Mouse (Mus musculus) mesoderm, embryonic 11.5 days (tissue): ENCODE measurements around the gene Pim2.
"Not testable (repeated sequence)": the region's sequence is repeated elsewhere in the genome, so short reads cannot be mapped to it uniquely, and the experiment has no call there.

Experiments
- DNase-seq: peaks from one replicate; pipeline ENCODE4 v3.0.0-alpha.2; 2012; ENCODE audit warnings: low read depth, low spot score

The Pim2 gene

DNA sequence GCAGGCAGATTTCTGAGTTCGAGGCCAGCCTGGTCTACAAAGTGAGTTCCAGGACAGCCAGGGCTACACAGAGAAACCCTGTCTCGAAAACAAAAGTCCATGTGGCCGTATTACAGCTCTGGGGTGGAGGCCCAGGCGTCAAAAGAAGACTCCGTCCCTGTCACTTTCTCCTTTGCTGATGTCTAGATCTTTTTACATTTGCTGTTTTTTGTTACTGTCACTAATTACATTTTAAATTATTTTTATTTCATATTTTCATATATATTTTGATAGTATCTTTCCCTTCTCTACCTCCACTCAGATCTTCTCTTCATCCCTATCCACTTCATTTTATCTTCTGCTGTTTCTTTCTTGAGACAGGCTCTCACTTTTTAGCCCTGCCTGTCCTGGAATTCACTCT, 29.7 kb downstream of the Pim2 start, which contains the start of gene Gm10491:
TSS of gene Gm10491 (minus strand) at position 101 of the 400 bp plus-strand sequence.
- no peak for DNase-seq

DNA sequence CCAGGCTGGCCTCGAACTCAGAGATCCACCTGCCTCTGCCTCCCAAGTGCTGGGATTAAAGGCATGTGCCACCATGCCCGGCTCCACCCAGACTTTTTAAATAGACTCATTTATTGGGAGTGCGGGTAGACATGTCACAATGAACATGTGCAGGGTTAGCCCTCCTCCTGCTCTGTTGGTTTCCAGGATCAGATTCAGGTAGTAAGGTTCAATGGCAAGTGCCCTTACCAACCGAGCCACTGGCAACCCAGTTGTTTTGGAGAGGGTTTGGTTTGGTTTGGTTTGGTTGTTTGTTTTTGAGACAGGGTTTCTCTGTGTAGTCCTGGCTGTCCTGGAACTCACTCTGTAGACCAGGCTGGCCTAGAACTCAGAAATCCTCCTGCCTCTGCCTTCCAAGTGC, 31.2 kb downstream of the Pim2 start, which contains the start of gene Gm10490:
TSS of gene Gm10490 (plus strand) at position 301 of the 400 bp plus-strand sequence.
- DNase-seq = not testable (repeated sequence)

DNA sequence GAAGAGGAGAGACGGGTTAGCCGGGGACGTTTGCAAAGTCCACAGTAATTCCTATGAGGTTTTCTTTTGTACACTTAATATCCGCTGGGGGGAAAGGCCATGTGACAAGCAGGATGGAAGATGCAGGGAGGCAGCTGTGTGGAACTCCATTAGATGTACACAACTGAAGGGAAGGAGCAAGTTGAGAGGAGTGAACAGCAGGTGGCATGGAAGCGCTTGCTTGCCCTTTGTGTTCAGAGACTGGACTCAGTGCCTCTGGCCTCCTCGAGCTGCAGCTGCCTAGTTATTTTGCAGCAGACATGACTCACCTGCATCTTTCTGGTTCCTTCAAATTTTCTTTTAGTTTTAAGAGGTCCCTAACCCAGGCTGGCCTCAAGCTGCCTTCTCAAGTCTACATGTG, 32.4 kb downstream of the Pim2 start:
- DNase-seq = no peak

DNA sequence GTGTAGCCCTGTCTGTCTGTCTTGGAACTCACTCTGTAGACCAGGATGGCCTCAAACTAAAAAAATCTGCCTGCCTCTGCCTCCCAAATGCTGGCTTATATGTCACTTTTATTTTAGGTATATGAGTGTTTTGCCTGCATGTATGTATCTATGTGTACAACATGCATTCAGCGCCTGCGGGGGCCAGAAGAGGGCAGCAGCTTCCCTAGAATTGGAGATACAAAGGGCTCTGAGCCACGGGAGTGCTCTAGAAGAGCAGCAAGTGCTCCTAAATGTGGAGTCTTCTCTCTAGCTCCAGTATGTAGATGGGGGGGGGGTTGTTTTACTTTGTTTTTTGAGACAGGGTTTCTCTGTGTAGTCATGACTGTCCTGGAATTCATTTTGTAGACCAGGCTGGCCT, 37.6 kb downstream of the Pim2 start:
- not testable (repeated sequence) for DNase-seq

DNA sequence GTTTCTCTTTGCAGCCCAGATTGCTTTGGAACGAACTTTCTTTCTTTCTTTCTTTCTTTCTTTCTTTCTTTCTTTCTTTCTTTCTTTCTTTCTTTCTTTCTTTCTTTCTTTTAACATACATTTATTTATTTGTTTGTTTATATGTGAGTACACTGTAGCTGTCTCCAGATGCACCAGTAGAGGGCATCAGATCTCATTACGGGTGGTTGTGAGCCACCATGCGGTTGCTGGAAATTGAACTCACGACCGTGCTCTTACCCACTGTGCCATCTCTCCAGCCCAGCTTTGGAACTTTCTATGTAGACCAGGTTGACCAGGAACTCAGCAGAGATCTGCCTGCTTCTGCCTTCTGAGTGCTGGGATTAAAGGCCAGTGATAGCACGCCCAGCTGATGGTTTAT, 39.9 kb downstream of the Pim2 start:
- DNase-seq = not testable (repeated sequence)

DNA sequence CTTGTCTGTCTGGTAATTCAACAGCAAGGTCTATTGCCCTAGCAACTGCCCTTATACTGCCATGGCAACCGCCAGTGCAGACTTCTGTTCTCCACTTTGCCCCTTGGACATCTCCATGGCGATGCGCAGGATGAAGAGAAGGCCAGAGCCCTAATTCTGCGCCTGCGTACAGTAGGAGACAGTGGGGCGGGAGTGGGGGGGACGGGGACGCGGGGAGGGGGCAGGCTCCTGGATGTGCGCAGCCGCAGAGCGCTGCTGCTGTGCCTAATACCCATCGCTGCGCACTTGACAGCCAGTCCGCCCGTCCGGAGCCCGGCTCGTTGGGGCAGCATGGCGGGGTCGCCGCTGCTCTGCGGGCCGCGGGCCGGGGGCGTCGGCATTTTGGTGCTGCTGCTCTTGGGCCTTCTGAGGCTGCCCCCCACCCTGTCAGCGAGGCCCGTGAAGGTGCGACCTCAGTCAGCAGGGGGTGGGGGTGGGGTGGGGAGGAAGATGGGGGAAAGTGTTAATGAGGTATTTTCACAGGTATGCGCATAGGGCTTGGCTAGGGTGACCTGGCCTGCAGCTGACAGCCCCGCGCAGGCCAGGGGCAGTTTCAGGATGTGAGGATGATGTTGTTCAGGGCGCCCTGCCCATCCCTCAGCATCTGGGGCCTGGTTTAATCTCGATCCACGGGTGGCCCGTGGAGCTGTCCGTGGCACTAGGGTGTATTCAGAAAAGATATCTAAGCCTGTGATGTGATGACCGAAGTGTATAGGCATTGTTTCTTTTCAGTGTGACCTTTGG, 41.7 kb downstream of the Pim2 start, which contains the start of gene Pcsk1n:
TSS of gene Pcsk1n (plus strand) at position 222 of the 783 bp plus-strand sequence.
- peak; percentile 77 for DNase-seq

DNA sequence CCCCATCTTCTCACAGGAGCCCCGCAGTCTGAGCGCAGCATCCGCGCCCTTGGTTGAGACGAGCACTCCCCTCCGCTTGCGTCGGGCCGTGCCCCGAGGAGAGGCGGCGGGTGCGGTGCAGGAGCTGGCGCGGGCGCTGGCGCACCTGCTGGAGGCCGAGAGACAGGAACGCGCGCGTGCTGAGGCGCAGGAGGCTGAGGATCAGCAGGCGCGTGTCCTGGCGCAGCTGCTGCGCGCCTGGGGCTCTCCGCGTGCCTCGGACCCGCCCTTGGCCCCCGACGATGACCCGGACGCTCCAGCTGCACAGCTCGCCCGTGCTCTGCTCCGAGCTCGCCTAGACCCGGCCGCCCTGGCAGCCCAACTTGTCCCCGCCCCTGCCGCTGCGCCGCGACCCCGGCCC, 44.0 kb downstream of the Pim2 start:
- DNase-seq = peak; percentile 17

DNA sequence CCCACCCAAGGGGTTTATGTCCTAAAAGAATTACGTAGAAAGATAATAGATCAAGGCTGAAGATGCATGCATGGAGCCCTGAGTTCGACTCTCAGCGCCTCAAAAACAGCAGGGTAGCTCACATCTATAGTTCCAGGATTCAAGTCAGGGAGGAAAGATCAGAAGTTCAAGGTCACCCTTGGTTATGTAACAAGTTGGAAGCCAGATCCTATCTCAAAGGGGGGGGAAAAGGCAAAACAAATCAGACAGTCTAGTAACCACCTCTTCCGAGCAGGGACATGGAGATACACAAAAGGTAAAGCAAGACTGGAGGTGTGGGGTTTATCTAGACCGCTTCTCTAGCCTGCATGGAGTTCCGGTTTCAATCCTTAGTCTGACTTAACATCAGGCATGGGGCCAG, 48.2 kb downstream of the Pim2 start:
- no peak for DNase-seq

DNA sequence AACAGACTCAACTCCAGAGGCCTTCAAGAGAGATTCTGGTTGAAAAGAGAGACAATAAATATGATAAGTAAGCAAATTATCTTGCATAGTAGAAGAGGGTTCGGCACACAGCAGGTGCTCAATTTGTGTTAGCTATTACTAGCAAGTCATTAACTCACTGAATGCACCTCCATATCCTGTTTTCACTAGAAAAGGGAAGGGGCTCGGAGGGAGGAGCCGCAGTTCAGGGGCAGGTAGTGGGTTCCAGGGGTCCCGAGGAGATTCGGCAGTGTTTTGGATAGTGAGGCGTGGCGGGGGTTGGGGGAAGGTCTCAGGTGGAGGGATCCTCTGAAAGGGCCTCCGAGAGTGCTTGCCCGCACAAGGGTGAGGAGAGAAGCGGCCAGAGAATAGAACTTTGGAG, 49.1 kb downstream of the Pim2 start:
- DNase-seq = no peak

DNA sequence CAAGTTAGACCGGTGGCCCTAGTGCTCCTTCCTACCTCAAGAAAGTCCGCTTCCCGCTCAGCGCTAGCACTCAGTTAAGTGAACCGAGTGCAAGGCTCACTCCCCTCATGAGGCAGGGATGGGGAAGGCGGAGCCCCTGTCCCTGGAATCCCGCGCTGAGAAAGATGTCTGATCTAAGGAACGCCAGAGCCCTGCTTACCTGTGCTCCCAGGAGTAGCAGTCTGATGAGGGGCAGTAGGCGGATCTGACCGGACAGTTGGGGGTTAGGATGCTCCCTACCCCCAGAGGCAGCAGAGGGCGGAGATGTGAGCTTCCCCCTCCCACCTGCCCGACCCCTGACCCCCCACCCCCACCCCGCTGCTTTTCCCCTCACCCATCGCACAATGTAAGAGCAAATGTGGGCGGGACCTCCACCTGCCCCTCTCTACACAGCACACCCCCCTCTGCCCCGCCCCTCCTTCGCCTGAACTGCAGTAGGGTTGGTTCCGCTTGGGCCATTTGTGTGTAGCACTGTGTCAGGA, 50.3 kb downstream of the Pim2 start, which contains the start of gene Eras:
TSS of gene Eras (minus strand) at position 338 of the 521 bp plus-strand sequence.
- DNase-seq = no peak
